Mouse (Mus musculus) CD4-positive helper T cell, adult 2 months (primary cell): Measurements from ENCODE around the gene Eci2.
"Not testable (repeated sequence)": the region's sequence is repeated elsewhere in the genome, so short reads cannot be mapped to it uniquely, and the experiment has no call there.

ENCODE experiments used
- DNase-seq: peaks from one replicate; pipeline ENCODE4 v3.0.0-alpha.2; 2012; ENCODE audit warnings: low read depth, missing footprints, low spot score

Gene Eci2

DNA sequence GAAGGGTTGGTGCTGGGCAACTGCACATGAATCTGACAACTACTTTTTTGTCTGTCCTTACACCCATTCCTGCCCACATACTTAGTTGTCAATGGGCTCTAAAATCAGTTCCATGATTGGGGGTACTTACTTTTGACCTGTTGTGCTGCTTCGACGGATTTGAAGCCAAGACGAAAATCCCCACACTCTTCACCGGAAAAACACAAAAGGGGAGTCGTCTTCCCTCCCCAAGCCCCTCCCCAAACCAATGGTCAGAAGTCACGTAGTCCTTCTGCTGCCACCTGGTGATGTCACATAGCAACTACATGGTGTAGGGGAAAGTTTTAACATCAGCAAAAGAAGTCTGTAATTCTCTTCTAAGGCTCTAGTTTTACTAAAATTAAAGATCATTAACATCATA lies at the start of gene Eci2:
Gene Eci2 (minus strand): TSS at position 218 of the 400 bp plus-strand sequence.
- DNase-seq: peak; percentile 56

DNA sequence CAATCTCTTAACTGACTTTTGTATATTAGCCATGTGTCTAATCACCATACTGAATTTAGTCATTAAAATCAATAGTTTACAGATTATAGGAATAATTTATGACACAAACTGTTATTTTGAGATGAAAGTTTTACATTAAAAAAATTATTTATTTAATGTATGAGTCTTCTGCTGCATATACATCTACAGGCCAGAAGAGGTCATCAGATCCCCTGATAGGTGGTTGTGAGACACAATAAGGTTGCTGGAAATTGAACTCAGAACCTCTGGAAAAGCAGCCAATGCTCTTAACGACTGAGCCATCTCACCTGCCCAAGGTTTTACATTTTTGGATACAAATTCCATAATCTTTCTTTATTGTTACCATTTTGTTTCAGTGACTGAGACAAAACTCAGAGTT lies 48.0 kb upstream of the Eci2 start:
- no peak for DNase-seq

GRCm38 (mm10) chr13:35070485-35071472 lies 43.9 kb upstream of the Eci2 start:
- DNase-seq: no peak

DNA sequence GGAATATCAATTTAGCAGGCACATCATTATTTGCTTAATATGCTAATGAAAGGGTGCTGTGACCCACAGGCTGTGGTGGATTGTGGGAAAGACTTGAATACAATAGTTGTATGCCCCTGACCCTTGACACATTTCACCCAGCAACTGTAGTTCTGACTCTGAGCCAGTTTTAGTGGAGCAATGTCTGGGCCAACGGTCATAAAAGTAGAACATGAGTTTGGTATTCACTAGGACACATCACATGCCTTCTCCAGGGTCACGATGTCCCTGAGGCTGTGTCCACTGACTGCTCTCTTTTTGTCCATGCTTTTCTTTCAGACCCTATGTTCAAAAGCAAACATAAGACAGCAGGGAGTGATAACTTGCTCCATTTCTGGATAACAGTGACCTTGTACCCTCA lies 40.2 kb upstream of the Eci2 start:
- no peak for DNase-seq

DNA sequence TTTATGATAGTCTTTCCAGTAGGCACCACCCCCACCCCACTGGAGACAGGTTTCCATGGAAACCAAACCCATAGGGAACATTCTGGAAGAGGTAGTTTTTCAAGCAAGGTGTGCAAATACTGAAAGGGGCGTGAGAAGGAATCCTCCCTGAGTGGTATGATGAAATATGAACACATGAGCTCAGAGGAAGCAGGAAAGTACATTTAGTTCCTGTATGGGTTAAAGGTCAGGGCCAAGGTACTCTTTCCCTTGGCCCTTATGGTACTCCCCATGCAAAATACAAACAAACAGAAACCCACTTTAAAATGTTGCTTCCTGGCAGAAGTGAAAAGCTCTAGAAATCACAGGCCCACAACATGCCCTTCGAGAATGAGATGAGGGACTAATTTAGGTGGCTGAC lies 39.1 kb upstream of the Eci2 start:
- DNase-seq: no peak

- DNase-seq: no peak
These were observed 37.5 kb upstream of the Eci2 start for GRCm38 (mm10) chr13:35064381-35064780.

- no peak for DNase-seq
These were observed 31.2 kb upstream of the Eci2 start for GRCm38 (mm10) chr13:35058145-35058544.

- no peak for DNase-seq
These were observed 9.6 kb upstream of the Eci2 start for GRCm38 (mm10) chr13:35036486-35036885.

- no peak for DNase-seq
These were observed 8.8 kb upstream of the Eci2 start for GRCm38 (mm10) chr13:35035731-35036130.

- no peak for DNase-seq
These were observed 6.7 kb upstream of the Eci2 start for GRCm38 (mm10) chr13:35033571-35033970.

DNA sequence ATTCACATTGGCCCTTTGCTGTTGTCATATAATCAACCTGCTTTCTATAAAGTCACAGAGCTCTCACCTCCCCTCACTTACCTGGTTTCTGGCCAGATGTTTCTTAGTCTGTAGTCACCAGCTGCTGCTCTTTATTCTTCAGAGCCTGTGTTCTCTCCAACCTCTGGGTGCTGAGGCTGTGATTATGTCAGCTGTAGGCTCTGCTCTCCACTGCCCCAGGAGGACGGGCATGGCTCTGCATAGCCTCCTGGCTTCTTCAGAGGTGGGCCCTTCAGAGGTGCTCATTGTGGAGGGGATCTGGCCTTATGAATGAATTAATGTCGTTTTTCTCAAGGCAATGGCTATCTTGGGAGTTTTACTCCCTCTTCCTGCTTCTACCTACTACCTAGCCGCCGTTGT lies 4.8 kb upstream of the Eci2 start:
- DNase-seq: no peak

- DNase-seq: no peak
These were observed 4.2 kb upstream of the Eci2 start for GRCm38 (mm10) chr13:35030979-35031683.

DNA sequence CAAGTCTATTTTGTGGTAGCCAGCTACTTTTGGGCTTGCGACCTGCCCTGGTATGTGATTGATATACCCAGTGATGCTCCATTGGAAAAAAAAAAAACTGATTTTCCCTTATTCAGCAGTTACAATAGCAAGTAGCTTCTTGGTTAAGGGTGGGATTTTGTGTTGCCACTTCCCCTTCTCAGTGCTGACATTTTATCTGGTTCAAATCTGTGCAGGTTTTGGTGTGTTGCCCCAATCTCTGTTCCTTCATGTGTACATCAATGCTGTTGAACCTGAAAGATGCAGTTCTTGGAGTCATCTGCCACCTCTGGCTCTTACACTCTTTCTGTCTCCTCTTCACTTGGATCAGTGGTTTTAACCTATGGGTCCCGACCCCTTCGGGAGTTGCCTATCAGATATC lies 1.5 kb upstream of the Eci2 start:
- no peak for DNase-seq

- not testable (repeated sequence) for DNase-seq
These were observed 3.5 kb downstream of the Eci2 start for GRCm38 (mm10) chr13:35023401-35023800.

DNA sequence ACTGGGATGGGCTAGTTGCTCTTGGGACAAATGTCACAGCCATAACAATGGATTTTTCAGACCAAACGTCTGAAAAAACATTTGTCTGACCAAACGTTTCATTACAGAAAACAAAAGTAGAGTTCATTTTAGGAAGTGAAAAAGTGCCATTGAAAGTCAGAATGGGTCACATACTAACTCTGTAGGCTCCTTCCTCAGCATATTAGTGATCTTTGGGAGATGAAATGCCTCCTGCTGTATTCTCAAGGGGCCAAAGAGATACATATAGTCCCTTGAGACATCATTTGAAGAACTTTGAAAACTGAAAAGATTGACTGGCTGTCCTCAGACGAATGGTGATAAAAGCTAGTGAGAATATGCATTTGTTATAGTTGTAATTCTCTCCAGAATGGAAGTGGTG lies 6.5 kb downstream of the Eci2 start:
- no peak for DNase-seq

DNA sequence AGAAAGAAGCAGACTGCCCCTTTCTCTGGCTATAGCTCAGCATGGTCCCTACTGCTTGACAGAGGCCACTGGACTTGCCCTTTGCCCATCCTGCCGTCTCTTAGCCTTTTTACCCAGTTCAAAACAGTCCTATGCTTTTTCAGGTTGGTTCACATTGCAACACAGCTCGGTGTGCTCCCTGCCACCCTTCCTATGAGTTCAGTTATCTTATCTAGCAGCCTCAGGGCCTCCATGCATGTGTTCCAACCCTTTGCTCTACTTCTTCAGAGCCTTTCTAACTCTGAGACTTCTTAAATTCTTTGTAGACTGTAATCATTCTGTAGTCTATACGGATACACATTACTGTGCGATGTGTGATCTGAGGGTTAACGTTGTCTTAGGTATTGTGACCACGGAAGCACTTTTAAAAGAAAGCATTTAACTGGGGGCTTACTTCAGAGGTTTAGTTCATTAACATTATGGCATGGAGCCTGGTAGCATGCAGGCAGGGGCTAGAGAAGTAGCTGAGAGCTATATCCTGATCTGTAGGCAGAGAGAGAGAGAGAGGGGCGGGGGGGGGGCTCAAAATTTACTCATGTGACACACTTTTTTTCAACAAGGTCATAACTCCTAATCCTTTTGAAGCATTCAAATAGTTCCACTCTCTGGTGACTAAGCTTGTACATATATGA lies 7.9 kb downstream of the Eci2 start:
- no peak for DNase-seq

DNA sequence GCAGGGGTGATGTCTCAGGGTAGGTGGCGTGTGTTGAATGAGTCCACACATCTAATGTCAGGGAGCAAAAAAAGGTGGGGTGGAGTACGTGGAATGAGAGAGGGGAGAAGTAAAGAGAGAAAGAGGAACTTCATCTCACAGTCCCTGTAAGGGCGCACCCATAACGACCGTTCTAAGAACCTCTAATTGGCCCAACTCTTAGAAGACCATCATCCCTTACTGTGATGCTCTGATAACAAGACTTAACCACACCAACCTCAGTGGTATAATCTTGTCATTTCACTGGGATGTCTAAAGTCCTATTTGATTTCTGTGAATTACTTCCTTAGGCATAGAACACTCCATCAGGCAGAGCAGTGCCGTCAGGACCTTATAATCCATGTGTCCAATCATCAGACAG lies 9.5 kb downstream of the Eci2 start:
- DNase-seq: no peak

DNA sequence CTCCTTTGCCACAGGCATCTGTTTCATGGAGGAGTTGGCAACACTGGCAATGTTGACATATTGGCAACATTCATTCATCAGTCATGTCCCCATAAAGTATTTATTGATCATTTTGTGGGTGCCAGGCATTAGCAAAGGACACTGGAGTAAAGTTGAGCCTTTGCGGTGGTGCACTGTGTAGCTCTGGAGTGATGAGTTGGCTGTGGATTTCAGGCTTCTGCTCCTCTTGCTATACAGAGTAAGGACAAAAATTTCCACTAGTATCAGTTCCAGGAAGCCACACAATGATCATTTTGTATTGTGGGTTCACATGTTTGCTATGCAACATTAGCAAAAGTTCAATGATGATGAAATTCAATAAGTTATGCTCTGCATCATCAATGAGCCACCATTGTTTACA lies 10.8 kb downstream of the Eci2 start:
- no peak for DNase-seq

GRCm38 (mm10) chr13:34995925-34996324 lies 31.0 kb downstream of the Eci2 start:
- DNase-seq: no peak

DNA sequence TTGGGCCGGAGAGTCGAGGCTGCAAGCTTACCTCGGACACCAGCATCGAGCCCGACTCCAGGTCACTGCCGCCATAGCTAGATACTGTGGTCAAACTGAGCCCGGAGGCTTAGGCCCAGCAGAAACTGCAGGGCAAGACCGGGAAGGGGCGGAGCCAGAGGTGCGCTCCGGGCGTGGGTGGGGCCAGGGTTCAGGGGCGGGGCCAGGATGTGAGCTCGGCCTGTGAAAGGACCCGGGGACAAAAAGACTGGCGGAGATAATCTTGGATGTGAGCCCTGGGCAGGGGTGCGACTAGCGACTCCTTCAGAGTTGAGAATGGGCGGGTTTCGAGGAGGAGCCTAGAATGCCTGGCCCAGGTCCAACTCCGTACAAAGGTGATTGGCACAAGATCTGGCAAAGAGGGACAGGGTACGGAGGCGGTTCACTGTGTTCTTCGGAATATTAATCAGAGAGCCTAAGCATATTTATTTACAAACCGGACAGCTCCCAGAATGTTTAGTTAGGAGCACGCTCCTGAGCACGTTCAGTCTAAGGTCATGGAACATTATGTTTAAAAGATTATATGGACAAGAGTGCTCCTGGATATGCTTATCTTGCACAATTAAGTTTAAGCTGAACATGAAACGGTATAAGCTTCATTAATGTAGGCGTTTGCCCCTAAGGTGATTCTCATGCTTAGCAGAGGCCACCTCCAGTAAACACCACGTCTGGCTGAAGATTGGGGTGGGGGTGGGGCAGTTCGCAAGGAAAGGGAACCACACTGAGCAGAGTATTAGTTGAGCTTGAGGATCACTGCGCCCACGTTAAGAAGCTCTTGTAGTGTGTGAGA lies 32.7 kb downstream of the Eci2 start:
- DNase-seq: peak; percentile 87

DNA sequence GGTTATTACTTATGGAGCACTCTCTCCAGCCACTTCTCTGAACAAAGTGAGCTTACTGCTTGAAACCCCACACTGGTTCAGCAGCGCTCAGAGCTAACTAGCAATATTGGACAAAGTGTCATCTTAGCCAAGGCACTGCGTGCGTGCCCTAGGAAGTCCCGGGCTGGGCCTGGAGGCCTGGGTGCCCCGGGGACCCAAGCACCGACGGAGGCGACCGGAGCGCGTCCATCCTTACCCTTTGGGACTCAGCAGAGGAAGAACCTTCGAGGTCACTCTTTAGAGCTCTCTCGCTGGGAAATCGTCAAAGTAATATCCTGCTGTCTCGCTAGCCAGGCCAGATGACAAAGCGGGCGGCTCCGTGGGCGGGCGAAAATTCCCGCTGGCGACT lies 33.3 kb downstream of the Eci2 start:
- DNase-seq: no peak
